Mouse (Mus musculus) heart, postnatal 4 days (tissue): ENCODE data around the gene Commd8. TPM values are rescaled to one million over a fixed set of nuclear protein-coding genes. Genes with fewer than 3 reads are reported as not detected.

Experiments
- DNase-seq: peaks from one replicate; pipeline ENCODE4 v3.0.0; 2021
- total RNA-seq, 2 experiments: library from RNA; stranded (reverse); gene quantifications; 2 replicates each; pipeline ENCODE4 v1.2.3; 2021

The Commd8 gene
- 10 to 100 TPM; 43.2 to 46.3 TPM for total RNA-seq

- DNase-seq: peak; percentile 97
These were observed at the start of gene Commd8 for GRCm38 (mm10) chr5:72167594-72168284. TSS of gene Commd8 (minus strand) at chr5:72168189.

GRCm38 (mm10) chr5:72211741-72212140, 43.8 kb upstream of the Commd8 start:
- no peak for DNase-seq

GRCm38 (mm10) chr5:72210812-72211139, 42.8 kb upstream of the Commd8 start:
- no peak for DNase-seq

GRCm38 (mm10) chr5:72210123-72210811, 42.3 kb upstream of the Commd8 start:
- no peak for DNase-seq

GRCm38 (mm10) chr5:72208515-72208914, 40.5 kb upstream of the Commd8 start:
- no peak for DNase-seq

- DNase-seq: no peak
These were observed 37.3 kb upstream of the Commd8 start for GRCm38 (mm10) chr5:72205271-72205670.

GRCm38 (mm10) chr5:72204507-72204906, 36.5 kb upstream of the Commd8 start:
- no peak for DNase-seq

GRCm38 (mm10) chr5:72203734-72204073, 35.7 kb upstream of the Commd8 start:
- DNase-seq: no peak

GRCm38 (mm10) chr5:72203028-72203733, 35.2 kb upstream of the Commd8 start:
- DNase-seq: peak; percentile 96

- peak; percentile 25 for DNase-seq
These were observed 34.0 kb upstream of the Commd8 start for GRCm38 (mm10) chr5:72202016-72202415.

GRCm38 (mm10) chr5:72201600-72201999, 33.6 kb upstream of the Commd8 start:
- DNase-seq: peak; percentile 61

GRCm38 (mm10) chr5:72195442-72195841, 27.5 kb upstream of the Commd8 start:
- DNase-seq: no peak

GRCm38 (mm10) chr5:72191932-72192331, 23.9 kb upstream of the Commd8 start:
- DNase-seq: no peak

- DNase-seq: no peak
These were observed 23.2 kb upstream of the Commd8 start for GRCm38 (mm10) chr5:72191154-72191553.

GRCm38 (mm10) chr5:72184437-72185100, 16.6 kb upstream of the Commd8 start:
- DNase-seq: no peak

- DNase-seq: no peak
These were observed 15.9 kb upstream of the Commd8 start for GRCm38 (mm10) chr5:72183929-72184328.

- no peak for DNase-seq
These were observed 14.8 kb upstream of the Commd8 start for GRCm38 (mm10) chr5:72182804-72183203.

- DNase-seq: no peak
These were observed 13.2 kb upstream of the Commd8 start for GRCm38 (mm10) chr5:72181194-72181593.

GRCm38 (mm10) chr5:72175530-72175929, 7.5 kb upstream of the Commd8 start:
- DNase-seq: no peak

- no peak for DNase-seq
These were observed 7.1 kb upstream of the Commd8 start for GRCm38 (mm10) chr5:72175050-72175449.

GRCm38 (mm10) chr5:72173521-72173920, 5.5 kb upstream of the Commd8 start:
- DNase-seq: no peak

- DNase-seq: peak; percentile 54
These were observed 4.7 kb upstream of the Commd8 start for GRCm38 (mm10) chr5:72172675-72173074.

GRCm38 (mm10) chr5:72170067-72170466, 2.1 kb upstream of the Commd8 start:
- no peak for DNase-seq
